Mouse (Mus musculus) cortical plate, adult 2 months (tissue): ENCODE data around the gene Cfap58.
A peak's percentile ranks its signal among the peaks of the same experiment; 100 is the strongest.

ENCODE experiments used
- CTCF ChIP-seq: fragments of 200-500 bp; IDR thresholded peaks from 2 replicates; pipeline ENCODE4 v1.5.1; 2011; ENCODE audit warnings: mild to moderate bottlenecking, control low read depth, low read length; ENCODE audit not compliant: insufficient read depth; ENCODE audit errors: extremely low read depth
- POLR2A ChIP-seq: fragments of 200-500 bp; IDR thresholded peaks from 2 replicates; pipeline ENCODE4 v1.6.1; 2011; ENCODE audit warnings: mild to moderate bottlenecking, low read length, control low read depth; ENCODE audit not compliant: insufficient read depth; ENCODE audit errors: extremely low read depth

DNA sequence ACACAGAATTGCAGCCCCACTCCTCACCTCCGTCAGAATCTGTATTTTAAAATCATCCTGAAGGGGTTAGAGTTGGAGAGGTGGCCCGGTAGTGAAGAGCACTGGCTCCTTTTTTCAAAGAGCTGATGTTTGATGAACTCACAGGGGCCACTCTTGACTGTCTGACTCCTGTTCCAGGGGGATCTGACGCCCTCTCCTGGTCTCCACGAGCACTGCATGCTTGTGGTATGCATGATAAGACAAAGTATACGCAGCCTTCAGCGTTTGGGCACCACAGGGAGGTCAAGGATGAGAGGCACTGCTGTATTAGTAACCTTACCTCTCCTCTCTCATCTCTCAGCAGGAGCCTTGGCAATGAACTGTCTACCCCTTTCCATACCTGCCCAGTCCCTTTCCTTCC, 37.5 kb upstream of the Cfap58 start:
- TF ChIP-seq POLR2A (no peak), CTCF (0 out of 2 replicates have a peak, but pooled peaks have one; percentile 13)
